Mouse (Mus musculus) lung, adult 2 months (tissue): ENCODE measurements around the gene Dffa. TPM values are rescaled to one million over a fixed set of nuclear protein-coding genes. Genes with fewer than 3 reads are reported as not detected.
A peak's percentile ranks its signal among the peaks of the same experiment; 100 is the strongest.

Source experiments
- DNase-seq: peaks from one replicate; pipeline ENCODE4 v3.0.0; 2022
- H3K4me1 ChIP-seq: fragments of 200-500 bp; 2 replicates; pipeline ENCODE4 v1.6.1; 2011; ENCODE audit warnings: low read length; ENCODE audit not compliant: control insufficient read depth, insufficient read depth
- H3K4me3 ChIP-seq: fragments of 200-500 bp; replicated peaks from 2 replicates; pipeline ENCODE3; 2011; ENCODE audit warnings: low read depth, mild to moderate bottlenecking, control low read depth, low read length; ENCODE audit errors: extremely low read depth
- CTCF ChIP-seq: fragments of 200-500 bp; IDR thresholded peaks from 2 replicates; pipeline ENCODE4 v1.5.1; 2011; ENCODE audit warnings: mild to moderate bottlenecking, low read length, control low read depth; ENCODE audit not compliant: insufficient read depth
- POLR2A ChIP-seq: fragments of 200-500 bp; IDR thresholded peaks from 2 replicates; pipeline ENCODE4 v1.6.1; 2011; ENCODE audit warnings: low read depth, mild to moderate bottlenecking, control low read depth, low read length, borderline replicate concordance; ENCODE audit errors: extremely low read depth
- WGBS: fragments of 180-500 bp; shearing (Covaris S2); methylation state at CpG from one replicate; pipeline ENCODE4 v1.1.7; 2018; 5-methylcytosine and 5-hydroxymethylcytosine counted together
- polyA plus RNA-seq: library from polyadenylated mRNA; depleted of rRNA; stranded (reverse); fragments of >200 nt; gene quantifications from 2 replicates; pipeline ENCODE4 v1.2.3, GENCODE M21; 2012

Gene Dffa
- polyA plus RNA-seq, 1 experiment = 19.4 TPM

GRCm38 (mm10) chr4:149126663-149127062 is 22.7 kb downstream of the Dffa start, which contains the start of gene Cort:
Cort (minus strand) TSS chr4:149126763.
- whole genome bisulfite sequencing = 69% methylated on average over 11 of the region's 11 CpGs
- DNase-seq = no peak
- TF ChIP-seq POLR2A (no peak), CTCF (no peak)
- no peaks in the 10 kb centered on the region for H3K4me1 ChIP-seq
- no peak within 1 kb of the TSS for H3K4me3 ChIP-seq

GRCm38 (mm10) chr4:149128467-149128866 is 24.5 kb downstream of the Dffa start:
- no peak for DNase-seq
- WGBS = 77% methylated on average over 18 of the region's 18 CpGs
- Histone ChIP-seq H3K4me3 (no peak overlapping the region), H3K4me1 (no peaks in the 10 kb centered on the region)
- no peak for TF ChIP-seq POLR2A
- TF ChIP-seq CTCF = no peak

GRCm38 (mm10) chr4:149131021-149131752 is 27.2 kb downstream of the Dffa start:
- 91% methylated on average over 23 of the region's 23 CpGs for WGBS
- no peak overlapping the region for H3K4me3 ChIP-seq
- TF ChIP-seq CTCF = no peak
- no peak for TF ChIP-seq POLR2A
- no peak for DNase-seq
- H3K4me1 ChIP-seq = no peaks in the 10 kb centered on the region

GRCm38 (mm10) chr4:149131789-149132565 is 28.0 kb downstream of the Dffa start:
- TF ChIP-seq CTCF = no peak
- TF ChIP-seq POLR2A = no peak
- 65% methylated on average over 21 of the region's 21 CpGs for WGBS
- Histone ChIP-seq H3K4me3 (no peak overlapping the region), H3K4me1 (no peaks in the 10 kb centered on the region)
- DNase-seq = no peak

- TF ChIP-seq CTCF (no peak), POLR2A (no peak)
- Histone ChIP-seq H3K4me3 (no peak overlapping the region), H3K4me1 (no peaks in the 10 kb centered on the region)
- 84% methylated on average over 5 of the region's 5 CpGs for WGBS
- no peak for DNase-seq
Measured at GRCm38 (mm10) chr4:149133395-149133794, 29.4 kb downstream of the Dffa start.

- H3K4me3 ChIP-seq = no peak overlapping the region
- TF ChIP-seq CTCF (no peak), POLR2A (no peak)
- DNase-seq = no peak
- WGBS = 60% methylated on average over 18 of the region's 18 CpGs
- H3K4me1 ChIP-seq = no peaks in the 10 kb centered on the region
Measured at GRCm38 (mm10) chr4:149136116-149136850, 32.3 kb downstream of the Dffa start.

- whole genome bisulfite sequencing = 2% methylated on average over 68 of the region's 68 CpGs
- Histone ChIP-seq H3K4me3 (peak within 1 kb of the TSS; percentile 74), H3K4me1 (no peaks in the 10 kb centered on the region)
- peak; percentile 66 for TF ChIP-seq CTCF
- TF ChIP-seq POLR2A = no peak
- peak; percentile 91 for DNase-seq
Measured at GRCm38 (mm10) chr4:149136982-149137770, 33.2 kb downstream of the Dffa start, which contains the start of gene Cenps. Cenps (minus strand) TSS chr4:149137629.

GRCm38 (mm10) chr4:149138515-149138914 is 34.6 kb downstream of the Dffa start:
- no peak overlapping the region for H3K4me3 ChIP-seq
- no peak for TF ChIP-seq POLR2A
- no peak for TF ChIP-seq CTCF
- WGBS = 79% methylated on average over 8 of the region's 8 CpGs

GRCm38 (mm10) chr4:149143594-149143993 is 39.6 kb downstream of the Dffa start:
- no peaks in the 10 kb centered on the region for H3K4me1 ChIP-seq
- H3K4me3 ChIP-seq = no peak overlapping the region
- TF ChIP-seq POLR2A (no peak), CTCF (no peak)
- no peak for DNase-seq
- 22% methylated on average over 4 of the region's 4 CpGs for WGBS

More at GRCm38 (mm10) chr4:149138515-149138914, 34.6 kb downstream of the Dffa start:
- no peaks in the 10 kb centered on the region for H3K4me1 ChIP-seq
- DNase-seq = no peak
